Mouse (Mus musculus) CH12.LX (cell line): ENCODE results near the gene Slc43a1. TPM values are rescaled to one million over a fixed set of nuclear protein-coding genes. Genes with fewer than 3 reads are reported as not detected.

Experiments
- DNase-seq: peaks from one replicate; pipeline ENCODE4 v3.0.0-alpha.2; 2013; ENCODE audit errors: extremely low read depth
- H3K27ac ChIP-seq: 2 replicates; pipeline ENCODE4 v1.5.1; 2012; ENCODE audit warnings: low read depth, mild to moderate bottlenecking, control low read depth, moderate library complexity; ENCODE audit not compliant: insufficient read depth
- H3K27me3 ChIP-seq: replicated peaks from 2 replicates; pipeline ENCODE3; 2012; ENCODE audit warnings: inconsistent platforms
- H3K36me3 ChIP-seq, 2 experiments: replicated peaks in 1 of 2; 2 replicates each; pipeline versions ENCODE3 to v1.6.1; 2012; ENCODE audit warnings: inconsistent platforms in 1 of 2, low read length in 1 of 2, mild to moderate bottlenecking in 1 of 2, mixed read lengths in 1 of 2, moderate library complexity in 1 of 2; ENCODE audit not compliant: control insufficient read depth in 1 of 2, insufficient read depth in 1 of 2
- H3K4me1 ChIP-seq, 2 experiments: 2 replicates each; pipeline ENCODE4 v1.6.1; 2012; ENCODE audit warnings: inconsistent platforms in 1 of 2, moderate library complexity in 1 of 2; ENCODE audit not compliant: insufficient read depth in 2 of 2, control insufficient read depth in 1 of 2
- H3K4me2 ChIP-seq: 2 replicates; pipeline ENCODE4 v1.6.1; 2012; ENCODE audit warnings: low read depth, mild to moderate bottlenecking, control low read depth; ENCODE audit not compliant: poor library complexity, insufficient read depth, severe bottlenecking
- H3K4me3 ChIP-seq, 3 experiments: fragments of 150-350 bp in 1 of 3; sonication (generic) in 1 of 3; replicated peaks in 1 of 3; 2 replicates each; pipeline versions ENCODE3 to v1.5.1; 2011 to 2012; ENCODE audit warnings: low read depth in 2 of 3, low read length in 2 of 3, mild to moderate bottlenecking in 2 of 3, moderate library complexity in 2 of 3, control low read depth in 1 of 3, improper control_type of control experiment in 1 of 3, inconsistent platforms in 1 of 3, mixed read lengths in 1 of 3; ENCODE audit not compliant: poor library complexity in 1 of 3
- H3K79me2 ChIP-seq: replicated peaks from 2 replicates; pipeline ENCODE4 v1.6.1; 2012; ENCODE audit warnings: mild to moderate bottlenecking, moderate library complexity; ENCODE audit not compliant: control insufficient read depth, poor library complexity, insufficient read depth, severe bottlenecking; ENCODE audit errors: extremely low read depth
- H3K9ac ChIP-seq: 2 replicates; pipeline ENCODE4 v1.6.1; 2012; ENCODE audit warnings: low read depth, mild to moderate bottlenecking, control low read depth, moderate library complexity; ENCODE audit not compliant: insufficient read depth
- H3K9me3 ChIP-seq: replicated peaks from 2 replicates; pipeline ENCODE3; 2012; ENCODE audit warnings: low read length, inconsistent platforms, mixed read lengths
- BHLHE40 ChIP-seq: IDR thresholded peaks from 2 replicates; pipeline ENCODE4 v1.6.1; 2011; ENCODE audit warnings: mild to moderate bottlenecking, low read depth, low read length, improper control_type of control experiment
- CHD2 ChIP-seq: IDR thresholded peaks from 2 replicates; pipeline ENCODE4 v1.6.1; 2011; ENCODE audit warnings: low read length, improper control_type of control experiment
- E2F4 ChIP-seq: IDR thresholded peaks from 2 replicates; pipeline ENCODE4 v1.6.1; 2011; ENCODE audit warnings: low read depth, low read length, improper control_type of control experiment; ENCODE audit not compliant: insufficient replicate concordance
- EP300 ChIP-seq: IDR thresholded peaks from 2 replicates; pipeline ENCODE4 v1.6.1; 2011; ENCODE audit warnings: low read length, improper control_type of control experiment
- ETS1 ChIP-seq: conservative IDR thresholded peaks from 2 replicates; pipeline ENCODE4 v1.6.1; 2012; ENCODE audit warnings: low read depth, mild to moderate bottlenecking, inconsistent platforms, low read length, improper control_type of control experiment, moderate library complexity
- JUN ChIP-seq: IDR thresholded peaks from 2 replicates; pipeline ENCODE4 v1.6.1; 2011; ENCODE audit warnings: low read depth, mild to moderate bottlenecking, low read length, improper control_type of control experiment, moderate library complexity; ENCODE audit not compliant: insufficient read depth
- KAT2A ChIP-seq: IDR thresholded peaks from 2 replicates; pipeline ENCODE4 v1.6.1; 2012; ENCODE audit warnings: low read length, improper control_type of control experiment, inconsistent platforms; ENCODE audit not compliant: insufficient replicate concordance
- MAFK ChIP-seq: IDR thresholded peaks from 2 replicates; pipeline ENCODE4 v1.6.1; 2011; ENCODE audit warnings: low read length, improper control_type of control experiment; ENCODE audit not compliant: insufficient replicate concordance
- MAZ ChIP-seq: IDR thresholded peaks from 2 replicates; pipeline ENCODE4 v1.6.1; 2012; ENCODE audit warnings: low read depth, mild to moderate bottlenecking, inconsistent platforms, low read length, improper control_type of control experiment, moderate library complexity
- MEF2A ChIP-seq: IDR thresholded peaks from 2 replicates; pipeline ENCODE4 v1.6.1; 2014; ENCODE audit warnings: low read depth, mild to moderate bottlenecking, inconsistent platforms, low read length, improper control_type of control experiment, borderline replicate concordance
- MYC ChIP-seq: IDR thresholded peaks from 2 replicates; pipeline ENCODE4 v1.6.1; 2011; ENCODE audit warnings: low read depth, mild to moderate bottlenecking, improper control_type of control experiment, low read length
- NRF1 ChIP-seq: IDR thresholded peaks from 2 replicates; pipeline ENCODE4 v1.6.1; 2014; ENCODE audit warnings: low read depth, mild to moderate bottlenecking, inconsistent platforms, low read length, improper control_type of control experiment, moderate library complexity
- RCOR1 ChIP-seq: conservative IDR thresholded peaks from 2 replicates; pipeline ENCODE4 v1.6.1; 2012; ENCODE audit warnings: low read depth, mild to moderate bottlenecking, inconsistent platforms, low read length, improper control_type of control experiment
- SMC3 ChIP-seq: IDR thresholded peaks from 2 replicates; pipeline ENCODE4 v1.6.1; 2011; ENCODE audit warnings: low read depth, low read length, improper control_type of control experiment
- USF2 ChIP-seq: conservative IDR thresholded peaks from 2 replicates; pipeline ENCODE4 v1.6.1; 2011; ENCODE audit warnings: low read depth, low read length, improper control_type of control experiment
- ZNF384 ChIP-seq: IDR thresholded peaks from 2 replicates; pipeline ENCODE4 v1.6.1; 2012; ENCODE audit warnings: low read depth, low read length, improper control_type of control experiment, inconsistent platforms
- dilution Hi-C: fragments of 300-500 bp; cut with MboI; formaldehyde crosslinking; loops from 2 replicates; pipeline ENCODE4 v1.14.3; 2020; ENCODE audit warnings: low sequenced_read_pairs; ENCODE audit not compliant: extremely low pct_unique_long_range_greater_than_20kb, extremely low pct_ligation_motif_present
- in situ Hi-C: fragments of 300-500 bp; cut with MboI; formaldehyde crosslinking; loops from 3 replicates; pipeline ENCODE4 v1.14.3; 2019; ENCODE audit warnings: low sequenced_read_pairs, low pct_ligation_motif_present, low pct_unique_long_range_greater_than_20kb, mixed read lengths
- polyA plus RNA-seq: library from polyadenylated mRNA; unstranded; fragments of >175 nt; gene quantifications from 2 replicates; pipeline ENCODE4 v1.2.1, GENCODE M21; 2012; ENCODE audit warnings: low read depth; ENCODE audit not compliant: insufficient read length
- total RNA-seq, 2 experiments: library from RNA; depleted of rRNA; stranded (reverse); fragments of 300-350 nt in 1 of 2; fragments of >200 nt in 1 of 2; gene quantifications; 2 replicates each; pipeline ENCODE4 v1.2.3; 2012 to 2014

Slc43a1 gene
- total and polyA plus RNA-seq, 3 experiments = 0.19 to 5.0 (median 0.30) TPM

- TF ChIP-seq NRF1 = no peak
- Histone ChIP-seq H3K4me2 (no peak overlapping the region), H3K27me3 (peaks cover 13% of the 10 kb centered on the region), H3K4me3 (no peak overlapping the region), H3K9me3 (no peaks in the 10 kb centered on the region), H3K79me2 (no peaks in the 10 kb centered on the region), H3K36me3 (no peaks in the 10 kb centered on the region), H3K4me1 (peaks cover 0 to 10% of the 10 kb centered on the region in 2 experiments; a peak in 1 of 4 replicates), H3K27ac (no peak overlapping the region), H3K9ac (no peak overlapping the region)
- dilution Hi-C loops = no loop called here
- in situ Hi-C loops = no loop called here
- no peak for DNase-seq
Observed at GRCm38 (mm10) chr2:84858551-84858950, 19.9 kb downstream of the Slc43a1 start.

GRCm38 (mm10) chr2:84859991-84860780 lies 21.5 kb downstream of the Slc43a1 start:
- Histone ChIP-seq H3K4me1 (peaks cover 0 to 22% of the 10 kb centered on the region in 2 experiments; a peak in 2 of 4 replicates), H3K27me3 (peaks cover 14% of the 10 kb centered on the region), H3K9me3 (no peaks in the 10 kb centered on the region), H3K9ac (no peak overlapping the region), H3K79me2 (no peaks in the 10 kb centered on the region), H3K4me3 (no peak overlapping the region), H3K36me3 (no peaks in the 10 kb centered on the region), H3K4me2 (no peak overlapping the region), H3K27ac (no peak overlapping the region)
- TF ChIP-seq MEF2A = no peak
- no peak for TF ChIP-seq JUN
- TF ChIP-seq BHLHE40 = no peak
- no peak for TF ChIP-seq RCOR1
- TF ChIP-seq ETS1 = no peak
- no peak for TF ChIP-seq ZNF384
- in situ Hi-C loops = loop anchor here (5.0 kb wide), 1 partner anchor 33 kb away; the partner anchor contains the start of gene Timm10
- dilution Hi-C loops = no loop called here
- no peak for DNase-seq

GRCm38 (mm10) chr2:84861430-84861829 lies 22.8 kb downstream of the Slc43a1 start:
- H3K27me3 ChIP-seq = peaks cover 20% of the 10 kb centered on the region
- no peak for DNase-seq
- H3K79me2 ChIP-seq = no peaks in the 10 kb centered on the region
- no peak overlapping the region for H3K4me3 ChIP-seq
- TF ChIP-seq USF2 = no peak
- no peak for TF ChIP-seq MAFK
- no peak for TF ChIP-seq E2F4
- no peak for TF ChIP-seq MYC
- no peak for TF ChIP-seq KAT2A
- no peak for TF ChIP-seq SMC3
- no peak for TF ChIP-seq MEF2A
- no peak for TF ChIP-seq CHD2
- TF ChIP-seq ETS1 = no peak
- TF ChIP-seq JUN = no peak
- TF ChIP-seq EP300 = no peak
- no peak for TF ChIP-seq MAZ
- TF ChIP-seq RCOR1 = no peak
- H3K9me3 ChIP-seq = no peaks in the 10 kb centered on the region
- no peak overlapping the region for H3K27ac ChIP-seq
- in situ Hi-C loops = loop anchor here (5.0 kb wide), 1 partner anchor 34 kb away; the partner anchor contains the start of gene Timm10
- no peak overlapping the region for H3K4me2 ChIP-seq
- dilution Hi-C loops = no loop called here
- no peak overlapping the region for H3K9ac ChIP-seq
- H3K36me3 ChIP-seq = no peaks in the 10 kb centered on the region
- peaks cover 2 to 22% of the 10 kb centered on the region in 2 experiments; a peak in 3 of 4 replicates for H3K4me1 ChIP-seq
